ENCODE assay signal across 1 mouse cellular context in the genomic region with DNA sequence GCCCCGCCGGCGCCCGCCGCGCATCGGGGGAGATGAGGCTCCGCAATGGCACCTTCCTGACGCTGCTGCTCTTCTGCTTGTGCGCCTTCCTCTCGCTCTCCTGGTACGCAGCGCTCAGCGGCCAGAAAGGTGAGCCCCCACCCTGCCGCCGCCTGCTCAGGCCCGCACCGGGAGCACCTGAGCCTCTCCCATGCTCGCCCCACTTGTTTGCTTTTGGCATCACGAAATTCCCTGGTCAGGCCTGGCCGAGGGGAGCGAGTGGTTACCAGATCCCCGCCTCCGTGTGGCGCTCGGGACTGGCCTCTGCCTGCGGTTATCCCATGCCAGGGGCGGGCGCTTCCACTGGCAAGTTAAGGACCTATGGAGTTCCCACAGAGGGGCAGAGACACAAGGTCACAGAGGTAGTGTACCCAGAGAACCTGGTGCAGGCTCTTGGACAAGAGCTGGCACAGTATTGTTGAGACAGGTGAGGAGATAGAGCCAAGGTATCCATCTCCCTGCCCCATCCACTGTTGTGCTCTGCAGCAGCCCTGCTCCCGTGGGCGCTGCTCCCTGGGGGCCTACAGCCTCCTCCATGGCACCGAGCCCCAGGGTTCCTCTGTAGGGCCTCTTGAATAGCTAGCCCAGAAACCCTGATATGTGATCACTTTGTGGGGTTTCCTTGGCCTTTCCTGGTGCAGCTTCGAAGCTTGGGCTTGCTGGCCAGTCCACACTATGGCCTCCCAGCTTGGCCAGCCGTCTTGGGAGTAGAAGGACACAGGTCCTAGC.
TF ChIP-seq lines count a peak whose summit lies in the region.

No protein-coding gene starts in this region.

TF ChIP-seq in MEL, 35 proteins besides CTCF, POLR2A, EP300 and RAD21:
- TF ChIP-seq MXI1 (IDR thresholded peaks at IDR 0.05; ENCODE audit: low read depth, low read length), result peak; percentile 31; the same call in 1 of the 2 replicates
- no peak for TF ChIP-seq ZC3H11A (IDR thresholded peaks at IDR 0.05; ENCODE audit: low read depth, low read length)
- no peak for TF ChIP-seq USF2 (IDR thresholded peaks at IDR 0.05; ENCODE audit: borderline replicate concordance in 1 of 2, insufficient read depth in 1 of 2, low read depth in 1 of 2, low read length in 2 of 2)
- TF ChIP-seq BHLHE40 (IDR thresholded peaks at IDR 0.05; ENCODE audit: borderline replicate concordance, low read depth, low read length), result no peak
- TF ChIP-seq UBTF (IDR thresholded peaks at IDR 0.05; ENCODE audit: borderline replicate concordance, insufficient read depth, low read depth, low read length), result peak; percentile 61; the same call in 1 of the 2 replicates
- TF ChIP-seq MAZ (IDR thresholded peaks at IDR 0.05; ENCODE audit: low read depth, low read length), result 0 out of 2 replicates have a peak, but pooled peaks have one; percentile 13
- TF ChIP-seq SIN3A (IDR thresholded peaks at IDR 0.05; ENCODE audit: low read length), result no peak; the same call in none of the 2 replicates
- no peak for TF ChIP-seq ELF1 (IDR thresholded peaks at IDR 0.05; ENCODE audit: low read depth, low read length)
- no peak for TF ChIP-seq JUND (IDR thresholded peaks at IDR 0.05; ENCODE audit: low read depth, low read length)
- TF ChIP-seq USF1 (IDR thresholded peaks at IDR 0.05; ENCODE audit: low read depth, low read length), result no peak
- TF ChIP-seq TCF12 (IDR thresholded peaks at IDR 0.05; ENCODE audit: low read depth, low read length), result no peak
- TF ChIP-seq CHD2 (IDR thresholded peaks at IDR 0.05; ENCODE audit: low read length), result no peak
- TF ChIP-seq HCFC1 (IDR thresholded peaks at IDR 0.05; ENCODE audit: low read depth, low read length), result no peak
